Mouse (Mus musculus): ENCODE results near the gene Btbd11.
"Not testable (repeated sequence)": the region's sequence is repeated elsewhere in the genome, so short reads cannot be mapped to it uniquely, and the experiment has no call there.

Btbd11 gene

DNA sequence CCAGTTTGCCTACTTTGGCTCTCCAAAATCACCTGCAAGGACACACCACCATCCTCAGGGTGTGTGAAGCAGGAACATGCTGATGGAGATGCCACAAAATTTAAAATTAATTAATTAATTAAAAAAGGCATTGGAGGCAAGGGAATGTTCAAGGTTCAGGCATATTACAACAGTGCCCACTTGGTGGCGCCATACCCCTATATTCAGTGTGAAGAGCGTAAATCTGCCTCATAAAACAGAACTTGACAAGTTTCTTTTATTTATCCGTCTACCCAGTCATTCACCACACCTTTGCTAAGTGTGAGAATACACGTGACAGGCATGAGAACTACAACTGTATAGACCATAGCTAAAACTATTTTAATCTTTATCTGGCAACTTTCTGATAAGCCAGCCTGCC, 292.0 kb downstream of the Btbd11 start:
- DNase-seq (ENCODE audit: low read depth) = peak; percentile 36

DNA sequence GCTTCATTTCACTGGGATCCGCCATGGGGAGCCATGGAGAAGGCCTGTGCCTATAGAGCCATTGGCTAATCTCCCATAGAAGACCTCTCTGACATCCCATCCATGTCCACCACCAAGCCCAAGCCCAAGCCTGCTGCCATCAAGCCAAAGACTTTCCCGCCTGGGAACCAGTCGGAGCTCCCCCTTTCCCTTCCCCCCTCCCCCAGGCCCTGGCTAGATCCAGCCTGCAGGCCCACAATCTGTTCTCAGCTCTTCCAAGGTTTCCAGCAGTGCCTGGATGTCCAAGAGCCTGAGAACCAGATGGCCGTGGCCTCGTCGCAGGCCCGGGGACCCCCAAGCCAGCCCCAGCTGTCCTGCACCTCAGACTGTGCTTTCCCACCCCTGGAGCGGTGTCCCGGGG, 295.8 kb downstream of the Btbd11 start:
- DNase-seq (ENCODE audit: low read depth) = no peak

DNA sequence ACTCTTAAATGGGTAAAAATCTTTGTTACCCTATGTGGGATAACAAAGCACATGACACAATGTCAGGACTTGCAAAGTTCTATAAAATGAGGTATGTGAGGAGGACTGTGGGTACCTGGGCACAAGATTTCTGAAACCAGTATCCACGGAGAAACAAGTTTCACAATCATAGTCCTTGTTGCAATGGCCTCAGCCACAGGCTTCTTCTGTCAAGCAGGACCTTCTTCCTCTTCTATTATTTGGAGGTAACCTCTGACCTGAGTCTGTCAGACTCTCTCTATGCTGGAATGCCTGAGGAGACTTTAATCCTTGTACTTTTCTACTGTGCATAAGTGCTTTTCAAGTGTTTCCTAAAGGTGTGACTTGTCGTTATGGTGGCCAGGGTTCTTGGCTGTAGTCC, 307.8 kb downstream of the Btbd11 start:
- not testable (repeated sequence) for DNase-seq (ENCODE audit: low read depth)

DNA sequence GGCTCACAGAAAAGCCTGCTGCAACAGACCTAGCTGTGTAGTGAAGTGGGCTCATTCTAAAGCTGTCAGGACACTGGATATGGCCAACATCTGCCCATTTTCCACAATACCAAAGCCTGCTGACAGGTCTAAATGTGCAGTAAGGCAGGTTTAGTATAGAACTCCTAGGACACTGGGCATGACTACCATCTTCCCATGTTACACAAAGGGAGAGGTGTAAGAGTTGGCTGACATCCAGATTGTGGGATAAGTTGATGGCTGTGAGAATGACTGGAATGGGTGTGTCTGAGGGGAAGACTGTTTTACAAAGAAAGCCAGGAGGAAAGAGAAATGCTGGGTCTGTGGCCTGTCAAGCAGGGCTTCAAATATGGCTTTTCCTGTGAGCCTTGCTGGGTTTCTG, 313.1 kb downstream of the Btbd11 start:
- no peak for DNase-seq (ENCODE audit: low read depth)

DNA sequence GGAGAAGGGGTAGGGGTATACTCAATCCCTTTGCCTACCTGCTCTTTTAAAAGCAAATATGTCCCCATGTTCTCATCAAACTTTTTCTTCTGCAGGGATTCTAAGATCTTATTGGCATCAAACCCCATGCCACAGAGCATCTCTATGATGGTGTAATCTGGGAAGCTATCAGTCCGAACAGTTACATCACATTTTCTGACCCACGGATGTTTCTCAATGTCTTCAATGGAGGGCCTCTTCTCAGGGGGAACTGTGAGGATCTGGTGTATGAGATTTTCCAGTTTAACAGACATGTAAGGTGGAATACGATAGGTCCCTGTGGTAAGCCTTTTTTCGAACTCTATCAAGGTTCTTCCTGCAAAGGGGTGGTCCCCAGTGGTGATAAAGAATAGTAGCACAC, 323.2 kb downstream of the Btbd11 start:
- not testable (repeated sequence) for DNase-seq (ENCODE audit: low read depth)

Data from induced T-regulatory cell, adult 2 months (primary cell).